Mouse (Mus musculus): Measurements from ENCODE around the gene Slc28a3. TPM values are rescaled to one million over a fixed set of nuclear protein-coding genes. Genes with fewer than 3 reads are reported as not detected.

The Slc28a3 gene
- 0.14 TPM for polyA plus RNA-seq (2017; shearing (Covaris generic))

GRCm38 (mm10) chr13:58610716-58611115 is at the start of gene Slc28a3:
TSS of gene Slc28a3 (minus strand) at chr13:58610877.

Other genes with a start within 250 kb of the Slc28a3 start
- gene 2210016F16Rik, start 225.7 kb downstream of the Slc28a3 start, polyA plus RNA-seq (2017; shearing (Covaris generic)), result 52.1 TPM
- 39.6 TPM for gene Rmi1, start 208.6 kb downstream of the Slc28a3 start, polyA plus RNA-seq (2017; shearing (Covaris generic))
- 1,965 TPM for gene Hnrnpk, start 207.5 kb downstream of the Slc28a3 start, polyA plus RNA-seq (2017; shearing (Covaris generic))
- gene Ntrk2, start 195.7 kb upstream of the Slc28a3 start, polyA plus RNA-seq (2017; shearing (Covaris generic)), result not detected

Data from CD4-positive, CD25-positive, alpha-beta regulatory T cell (primary cell).